Mouse (Mus musculus): Measurements from ENCODE around the gene Otulin.

DNA sequence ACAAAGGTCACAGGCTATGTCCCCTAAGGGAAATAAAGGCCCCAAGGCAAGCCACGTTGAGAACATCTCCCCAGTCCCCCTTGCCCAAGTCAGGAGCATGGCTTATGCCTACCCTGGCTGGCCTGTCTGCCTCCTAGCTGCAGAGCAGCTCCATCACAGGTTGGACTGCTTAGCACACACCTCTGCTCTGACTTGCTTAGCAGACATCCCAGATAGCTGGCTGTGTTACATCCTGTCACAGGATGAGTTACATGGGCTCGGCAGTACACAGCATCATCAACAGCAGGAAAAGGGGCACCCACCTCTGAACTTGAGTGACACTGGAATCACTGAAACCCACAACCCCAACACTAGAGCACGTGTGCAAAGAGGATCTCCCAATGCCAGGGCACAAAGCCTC is 25.2 kb downstream of the Otulin start:
- TF ChIP-seq CTCF (IDR thresholded peaks at IDR 0.05; ENCODE audit: low read depth, low read length) (peak; percentile 64), POLR2A (IDR thresholded peaks at IDR 0.05; ENCODE audit: extremely low read depth, insufficient read depth, low read length) (no peak)

Measured in liver, adult 2 months (tissue).